Mouse (Mus musculus): ENCODE measurements at regions not wholly inside any gene's neighbourhood (a gene's known extent, or its start where the extent isn't known, plus 50 kb on each side); places are given as distances from the start of the nearest gene placed in this dataset.

- H3K9me3 ChIP-seq, result no peaks in the 10 kb centered on the region
- no peaks in the 10 kb centered on the region for H3K36me3 ChIP-seq
- H3K27ac ChIP-seq, result peak overlapping the region; percentile 86
- no peak overlapping the region for H3K4me3 ChIP-seq
- WGBS, result 29% methylated on average over 4 of the region's 4 CpGs
- H3K27me3 ChIP-seq (ENCODE audit: insufficient read depth, poor library complexity, severe bottlenecking), result no peaks in the 10 kb centered on the region
- DNase-seq (ENCODE audit: low spot score), result no peak
- H3K4me1 ChIP-seq (replicated peaks), result peaks cover 24% of the 10 kb centered on the region
These were observed 367.5 kb upstream of the Fam92a start for GRCm38 (mm10) chr4:12539184-12539791.

- Histone ChIP-seq H3K4me1 (replicated peaks) (peaks cover 29% of the 10 kb centered on the region), H3K27ac (peak overlapping the region; percentile 86), H3K4me3 (peak overlapping the region; percentile 32; the same call in 1 of the 2 replicates), H3K9me3 (no peaks in the 10 kb centered on the region), H3K27me3 (ENCODE audit: insufficient read depth, poor library complexity, severe bottlenecking) (no peaks in the 10 kb centered on the region), H3K36me3 (no peaks in the 10 kb centered on the region)
- WGBS, result 19% methylated on average over 4 of the region's 4 CpGs
- DNase-seq (ENCODE audit: low spot score), result peak; percentile 44
These were observed 366.9 kb upstream of the Fam92a start for GRCm38 (mm10) chr4:12538694-12539121.

- H3K27ac ChIP-seq, result 0 out of 2 replicates have a peak overlapping the region, but pooled peaks have one; percentile 23
- H3K9me3 ChIP-seq, result no peaks in the 10 kb centered on the region
- peaks cover 29% of the 10 kb centered on the region for H3K4me1 ChIP-seq (replicated peaks)
- WGBS, result 78% methylated on average over 5 of the region's 5 CpGs
- no peak overlapping the region for H3K4me3 ChIP-seq
- H3K36me3 ChIP-seq, result no peaks in the 10 kb centered on the region
- H3K27me3 ChIP-seq (ENCODE audit: insufficient read depth, poor library complexity, severe bottlenecking), result no peaks in the 10 kb centered on the region
- no peak for DNase-seq (ENCODE audit: low spot score)
These were observed 366.2 kb upstream of the Fam92a start for GRCm38 (mm10) chr4:12538043-12538442.

GRCm38 (mm10) chr4:12534151-12534550, 362.3 kb upstream of the Fam92a start:
- Histone ChIP-seq H3K27ac (peak overlapping the region; percentile 54; the same call in 1 of the 2 replicates), H3K27me3 (ENCODE audit: insufficient read depth, poor library complexity, severe bottlenecking) (no peaks in the 10 kb centered on the region), H3K36me3 (no peaks in the 10 kb centered on the region), H3K9me3 (no peaks in the 10 kb centered on the region), H3K4me1 (replicated peaks) (peaks cover 14% of the 10 kb centered on the region), H3K4me3 (no peak overlapping the region)
- no peak for DNase-seq (ENCODE audit: low spot score)
- WGBS, result 21% methylated on average over 2 of the region's 2 CpGs

GRCm38 (mm10) chr4:12532961-12533360, 361.1 kb upstream of the Fam92a start:
- Histone ChIP-seq H3K36me3 (no peaks in the 10 kb centered on the region), H3K4me3 (no peak overlapping the region), H3K27ac (no peak overlapping the region), H3K9me3 (no peaks in the 10 kb centered on the region), H3K27me3 (ENCODE audit: insufficient read depth, poor library complexity, severe bottlenecking) (no peaks in the 10 kb centered on the region), H3K4me1 (replicated peaks) (peaks cover 9% of the 10 kb centered on the region)
- DNase-seq (ENCODE audit: low spot score), result no peak
- WGBS, result 67% methylated on average over 4 of the region's 4 CpGs

- H3K4me1 ChIP-seq (replicated peaks), result no peaks in the 10 kb centered on the region
- no peak overlapping the region for H3K4me3 ChIP-seq
- H3K36me3 ChIP-seq, result no peaks in the 10 kb centered on the region
- no peaks in the 10 kb centered on the region for H3K9me3 ChIP-seq
- DNase-seq (ENCODE audit: low spot score), result no peak
- 76% methylated on average over 7 of the region's 7 CpGs for WGBS
- H3K27me3 ChIP-seq (ENCODE audit: insufficient read depth, poor library complexity, severe bottlenecking), result no peaks in the 10 kb centered on the region
- H3K27ac ChIP-seq, result no peak overlapping the region
These were observed 350.5 kb upstream of the Fam92a start for GRCm38 (mm10) chr4:12522358-12522757.

GRCm38 (mm10) chr4:12521246-12521645, 349.4 kb upstream of the Fam92a start:
- Histone ChIP-seq H3K4me3 (no peak overlapping the region), H3K27me3 (ENCODE audit: insufficient read depth, poor library complexity, severe bottlenecking) (no peaks in the 10 kb centered on the region)

GRCm38 (mm10) chr4:12516497-12516896, 344.7 kb upstream of the Fam92a start:
- DNase-seq (ENCODE audit: low spot score), result no peak
- WGBS, result 90% methylated on average over 10 of the region's 10 CpGs

More at GRCm38 (mm10) chr4:12521246-12521645, 349.4 kb upstream of the Fam92a start:
- Histone ChIP-seq H3K9me3 (no peaks in the 10 kb centered on the region), H3K4me1 (replicated peaks) (no peaks in the 10 kb centered on the region), H3K27ac (no peak overlapping the region), H3K36me3 (no peaks in the 10 kb centered on the region)
- DNase-seq (ENCODE audit: low spot score), result no peak
- 95% methylated on average over 7 of the region's 7 CpGs for WGBS

GRCm38 (mm10) chr4:12511656-12512385, 340.0 kb upstream of the Fam92a start:
- no peaks in the 10 kb centered on the region for H3K9me3 ChIP-seq
- DNase-seq (ENCODE audit: low spot score), result no peak
- WGBS, result 79% methylated on average over 10 of the region's 10 CpGs
- no peak overlapping the region for H3K4me3 ChIP-seq
- no peak overlapping the region for H3K27ac ChIP-seq
- no peaks in the 10 kb centered on the region for H3K36me3 ChIP-seq
- 0 out of 2 replicates have a peak, but pooled peaks cover 2% of the 10 kb centered on the region for H3K4me1 ChIP-seq (replicated peaks)
- H3K27me3 ChIP-seq (ENCODE audit: insufficient read depth, poor library complexity, severe bottlenecking), result no peaks in the 10 kb centered on the region

More at GRCm38 (mm10) chr4:12516497-12516896, 344.7 kb upstream of the Fam92a start:
- Histone ChIP-seq H3K27ac (no peak overlapping the region), H3K9me3 (no peaks in the 10 kb centered on the region), H3K27me3 (ENCODE audit: insufficient read depth, poor library complexity, severe bottlenecking) (no peaks in the 10 kb centered on the region), H3K4me1 (replicated peaks) (no peaks in the 10 kb centered on the region), H3K4me3 (no peak overlapping the region), H3K36me3 (no peaks in the 10 kb centered on the region)

- Histone ChIP-seq H3K4me1 (replicated peaks) (0 out of 2 replicates have a peak, but pooled peaks cover 3% of the 10 kb centered on the region), H3K27ac (no peak overlapping the region), H3K27me3 (ENCODE audit: insufficient read depth, poor library complexity, severe bottlenecking) (no peaks in the 10 kb centered on the region), H3K9me3 (no peaks in the 10 kb centered on the region), H3K4me3 (no peak overlapping the region), H3K36me3 (no peaks in the 10 kb centered on the region)
- 61% methylated on average over 8 of the region's 8 CpGs for WGBS
- DNase-seq (ENCODE audit: low spot score), result no peak
These were observed 335.2 kb upstream of the Fam92a start for GRCm38 (mm10) chr4:12506851-12507551.

GRCm38 (mm10) chr4:12501086-12501485, 329.3 kb upstream of the Fam92a start:
- Histone ChIP-seq H3K9me3 (no peaks in the 10 kb centered on the region), H3K4me3 (no peak overlapping the region), H3K4me1 (replicated peaks) (0 out of 2 replicates have a peak, but pooled peaks cover 4% of the 10 kb centered on the region), H3K27me3 (ENCODE audit: insufficient read depth, poor library complexity, severe bottlenecking) (no peaks in the 10 kb centered on the region), H3K36me3 (no peaks in the 10 kb centered on the region), H3K27ac (no peak overlapping the region)
- WGBS, result 92% methylated on average over 8 of the region's 8 CpGs
- no peak for DNase-seq (ENCODE audit: low spot score)

GRCm38 (mm10) chr4:12498426-12498825, 326.6 kb upstream of the Fam92a start:
- Histone ChIP-seq H3K27ac (no peak overlapping the region), H3K4me1 (replicated peaks) (0 out of 2 replicates have a peak, but pooled peaks cover 4% of the 10 kb centered on the region), H3K9me3 (no peaks in the 10 kb centered on the region), H3K27me3 (ENCODE audit: insufficient read depth, poor library complexity, severe bottlenecking) (no peaks in the 10 kb centered on the region), H3K4me3 (no peak overlapping the region), H3K36me3 (no peaks in the 10 kb centered on the region)
- WGBS, result 87% methylated on average over 4 of the region's 4 CpGs
- DNase-seq (ENCODE audit: low spot score), result no peak

GRCm38 (mm10) chr4:12492468-12492867, 320.7 kb upstream of the Fam92a start:
- Histone ChIP-seq H3K36me3 (no peaks in the 10 kb centered on the region), H3K9me3 (no peaks in the 10 kb centered on the region), H3K4me1 (replicated peaks) (no peaks in the 10 kb centered on the region), H3K27me3 (ENCODE audit: insufficient read depth, poor library complexity, severe bottlenecking) (no peaks in the 10 kb centered on the region), H3K27ac (no peak overlapping the region), H3K4me3 (no peak overlapping the region)
- DNase-seq (ENCODE audit: low spot score), result no peak
- 86% methylated on average over 2 of the region's 2 CpGs for WGBS
